Mouse (Mus musculus) bone marrow, adult 2 months (tissue): Measurements from ENCODE around the gene Gata1. TPM values are rescaled to one million over a fixed set of nuclear protein-coding genes. Genes with fewer than 3 reads are reported as not detected.

ENCODE experiments used
- H3K27ac ChIP-seq: fragments of 200-500 bp; 2 replicates; pipeline ENCODE4 v1.5.1; 2012; ENCODE audit warnings: low read depth, mild to moderate bottlenecking, control low read depth, inconsistent platforms, low read length; ENCODE audit not compliant: control insufficient read depth, poor library complexity, insufficient read depth
- H3K4me1 ChIP-seq: fragments of 200-500 bp; 2 replicates; pipeline ENCODE4 v1.6.1; 2011; ENCODE audit warnings: low read length; ENCODE audit not compliant: control insufficient read depth, insufficient read depth
- H3K4me3 ChIP-seq: fragments of 200-500 bp; replicated peaks from 2 replicates; pipeline ENCODE3; 2011; ENCODE audit warnings: mild to moderate bottlenecking, low read depth, low read length, control low read depth; ENCODE audit not compliant: control insufficient read depth
- CTCF ChIP-seq: fragments of 200-500 bp; IDR thresholded peaks from 2 replicates; pipeline ENCODE4 v1.5.1; 2011; ENCODE audit warnings: low read length, control low read depth; ENCODE audit not compliant: control insufficient read depth, insufficient read depth
- POLR2A ChIP-seq: fragments of 200-500 bp; IDR thresholded peaks from 2 replicates; pipeline ENCODE4 v1.6.1; 2011; ENCODE audit warnings: low read depth, mild to moderate bottlenecking, control low read depth, low read length, borderline replicate concordance; ENCODE audit not compliant: control insufficient read depth
- whole genome bisulfite sequencing: fragments of 180-500 bp; shearing (Covaris S2); methylation state at CpG from one replicate; pipeline ENCODE4 v1.1.7; 2018; 5-methylcytosine and 5-hydroxymethylcytosine counted together
- polyA plus RNA-seq: library from polyadenylated mRNA; stranded (reverse); fragments of >200 nt; gene quantifications from 2 replicates; pipeline ENCODE4 v1.2.4, GENCODE M21; 2011; ENCODE audit warnings: low replicate concordance; ENCODE audit not compliant: missing spikeins, insufficient read depth, insufficient read length

Gata1 gene
- polyA plus RNA-seq, 1 experiment = 91.2 TPM

- H3K4me3 ChIP-seq = no peak overlapping the region
- WGBS = 63% methylated on average over 5 of the region's 5 CpGs
- H3K27ac ChIP-seq = no peak overlapping the region
- TF ChIP-seq POLR2A = no peak
- no peak for TF ChIP-seq CTCF
- H3K4me1 ChIP-seq = no peaks in the 10 kb centered on the region
Observed at GRCm38 (mm10) chrX:8008543-8008942, 30.7 kb upstream of the Gata1 start.

GRCm38 (mm10) chrX:8002971-8003370, 25.1 kb upstream of the Gata1 start:
- Histone ChIP-seq H3K4me3 (no peak overlapping the region), H3K4me1 (no peaks in the 10 kb centered on the region), H3K27ac (no peak overlapping the region)
- 78% methylated on average over 4 of the region's 4 CpGs for WGBS
- TF ChIP-seq POLR2A (no peak), CTCF (no peak)

GRCm38 (mm10) chrX:8002001-8002400, 24.1 kb upstream of the Gata1 start:
- 79% methylated on average over 5 of the region's 5 CpGs for WGBS
- TF ChIP-seq POLR2A (no peak), CTCF (no peak)

GRCm38 (mm10) chrX:8000546-8001192, 22.8 kb upstream of the Gata1 start:
- 78% methylated on average over 3 of the region's 3 CpGs for WGBS
- Histone ChIP-seq H3K27ac (no peak overlapping the region), H3K4me1 (no peaks in the 10 kb centered on the region), H3K4me3 (no peak overlapping the region)
- TF ChIP-seq POLR2A = no peak
- no peak for TF ChIP-seq CTCF

More at GRCm38 (mm10) chrX:8002001-8002400, 24.1 kb upstream of the Gata1 start:
- H3K4me1 ChIP-seq = no peaks in the 10 kb centered on the region
- H3K4me3 ChIP-seq = no peak overlapping the region
- H3K27ac ChIP-seq = no peak overlapping the region

GRCm38 (mm10) chrX:7993068-7993735, 15.3 kb upstream of the Gata1 start:
- H3K4me3 ChIP-seq = no peak overlapping the region
- 53% methylated on average over 10 of the region's 10 CpGs for WGBS
- no peak for TF ChIP-seq POLR2A
- TF ChIP-seq CTCF = no peak

GRCm38 (mm10) chrX:7992379-7993067, 14.7 kb upstream of the Gata1 start:
- 50% methylated on average over 8 of the region's 8 CpGs for WGBS
- TF ChIP-seq POLR2A = no peak
- no peak for TF ChIP-seq CTCF
- no peak overlapping the region for H3K4me3 ChIP-seq
- no peaks in the 10 kb centered on the region; the same call in none of the 2 replicates for H3K4me1 ChIP-seq
- peak overlapping the region; percentile 61 for H3K27ac ChIP-seq

More at GRCm38 (mm10) chrX:7993068-7993735, 15.3 kb upstream of the Gata1 start:
- H3K4me1 ChIP-seq = no peaks in the 10 kb centered on the region; the same call in none of the 2 replicates
- H3K27ac ChIP-seq = peak overlapping the region; percentile 79

GRCm38 (mm10) chrX:7981368-7981767, 3.5 kb upstream of the Gata1 start:
- H3K27ac ChIP-seq = no peak overlapping the region
- TF ChIP-seq CTCF (no peak), POLR2A (no peak)
- WGBS = 90% methylated on average over 7 of the region's 7 CpGs
- no peak overlapping the region for H3K4me3 ChIP-seq
- no peaks in the 10 kb centered on the region for H3K4me1 ChIP-seq

- no peak for TF ChIP-seq POLR2A
- TF ChIP-seq CTCF = no peak
- Histone ChIP-seq H3K4me1 (no peaks in the 10 kb centered on the region; the same call in 1 of the 2 replicates), H3K4me3 (no peak overlapping the region), H3K27ac (peak overlapping the region; percentile 63)
- 66% methylated on average over 4 of the region's 4 CpGs for WGBS
Observed at GRCm38 (mm10) chrX:7971292-7971691, 6.6 kb downstream of the Gata1 start.
